Comparison of ENCODE assay signal across 8 mouse cellular contexts in genomic region chr11:94653663-94654436, GRCm38 (mm10). TPM values are rescaled to one million over a fixed set of nuclear protein-coding genes. Genes with fewer than 3 reads are reported as not detected.
DNase-seq lines count a peak whose midpoint lies in the region; ATAC-seq lines count a peak whose summit lies in the region.

TSS of gene Mrpl27 (plus strand) at chr11:94653767.
TSS of gene Eme1 (minus strand) at chr11:94653964.

- peak; percentile 63 for DNase-seq in WW6 (ENCODE audit: low read depth, low spot score)
- DNase-seq in cerebellum, postnatal 36 days, result peak; percentile 78 to 87
- peak; percentile 87 for DNase-seq in gastrocnemius, adult 18-20 months (ENCODE audit: low spot score)
- DNase-seq in left cerebral cortex, adult 18-20 months (ENCODE audit: low spot score in 2 of 2), result peak; percentile 83 to 85
- peak; percentile 84 to 88 for DNase-seq in lung, postnatal 4 days
- peak; percentile 93 for DNase-seq in retina, postnatal 1 day
- peak; percentile 93 for DNase-seq in thymus, postnatal 4 days

- no peaks in the 10 kb centered on the region; the same call in 1 of the 2 replicates for H3K36me3 ChIP-seq in hindbrain, embryonic 16.5 days (ENCODE audit: control insufficient read depth, insufficient read depth, low read length)

- peak; percentile 93 for ATAC-seq in hindbrain, embryonic 16.5 days

- peak within 1 kb of the TSS; percentile 60 for H3K9ac ChIP-seq in hindbrain, embryonic 16.5 days (ENCODE audit: low read depth, low read length)

- H3K4me3 ChIP-seq in hindbrain, embryonic 16.5 days (ENCODE audit: low read length), result peak within 1 kb of the TSS; percentile 48

- H3K4me2 ChIP-seq in hindbrain, embryonic 16.5 days (ENCODE audit: low read length), result peak within 1 kb of the TSS; percentile 82

- under 1% methylated on average over 32 of the region's 32 CpGs for WGBS in hindbrain, embryonic 16.5 days

- no peaks in the 10 kb centered on the region for H3K9me3 ChIP-seq in hindbrain, embryonic 16.5 days (ENCODE audit: control insufficient read depth, low read length)

- peak within 1 kb of the TSS; percentile 86 for H3K27ac ChIP-seq in hindbrain, embryonic 16.5 days (ENCODE audit: low read depth, low read length)

- H3K4me1 ChIP-seq in hindbrain, embryonic 16.5 days (ENCODE audit: control insufficient read depth, insufficient read depth, low read depth, low read length), result peaks cover 11% of the 10 kb centered on the region

- no peaks in the 10 kb centered on the region for H3K27me3 ChIP-seq in hindbrain, embryonic 16.5 days (replicated peaks; ENCODE audit: control insufficient read depth, insufficient read depth, low read length)

RNA-seq across cellular contexts. Expression of gene Mrpl27, which starts in this region (rescaled TPM):
- total RNA-seq in gastrocnemius, adult 18-20 months (2021), result 10 to 100 TPM; 43.0 to 49.5 TPM
- 141 and 157 TPM in 2 replicates for polyA plus RNA-seq in hindbrain, embryonic 16.5 days (2015; fragmentation: Nextera tagmentation; extraction: Ambion mirVana)
- total RNA-seq in left cerebral cortex, adult 18-20 months (2021), result 10 to 100 TPM; 70.9 to 73.3 TPM

RNA-seq across cellular contexts. Expression of gene Eme1, which starts in this region (rescaled TPM):
- total RNA-seq in gastrocnemius, adult 18-20 months (2021), result not detected
- 3.5 and 4.4 TPM in 2 replicates for polyA plus RNA-seq in hindbrain, embryonic 16.5 days (2015; fragmentation: Nextera tagmentation; extraction: Ambion mirVana)
- total RNA-seq in left cerebral cortex, adult 18-20 months (2021), result not detected

Comparison
In these comparisons a context has a peak if more than half of its experiments do, and no peak if none do; other contexts are left out.
1. Peak in every context shown above with its lines: DNase-seq, ATAC-seq, H3K4me3 ChIP-seq and H3K27ac ChIP-seq.